Mouse (Mus musculus): ENCODE results near the gene Rhog.

Gene Rhog

GRCm38 (mm10) chr7:102222336-102222735 lies 33.5 kb downstream of the Rhog start:
- DNase-seq (ENCODE audit: low read depth, low spot score) = no peak

- no peak for DNase-seq (ENCODE audit: low read depth, low spot score)
Measured at GRCm38 (mm10) chr7:102221899-102222298, 34.0 kb downstream of the Rhog start.

- DNase-seq (ENCODE audit: low read depth, low spot score) = no peak
Measured at GRCm38 (mm10) chr7:102211071-102211470, 44.8 kb downstream of the Rhog start.

GRCm38 (mm10) chr7:102209756-102210721 lies 45.8 kb downstream of the Rhog start, which contains the start of the genes Nup98 and Pgap2:
TSS of gene Nup98 (minus strand) at chr7:102210176.
TSS of gene Pgap2 (plus strand) at chr7:102210208.
- DNase-seq (ENCODE audit: low read depth, low spot score) = peak; percentile 97

- DNase-seq (ENCODE audit: low read depth, low spot score) = no peak
Measured at GRCm38 (mm10) chr7:102208806-102209363, 47.0 kb downstream of the Rhog start.

GRCm38 (mm10) chr7:102205646-102206045 lies 50.2 kb downstream of the Rhog start:
- no peak for DNase-seq (ENCODE audit: low read depth, low spot score)

GRCm38 (mm10) chr7:102204296-102204857 lies 51.5 kb downstream of the Rhog start:
- no peak for DNase-seq (ENCODE audit: low read depth, low spot score)

GRCm38 (mm10) chr7:102200996-102201785 lies 54.7 kb downstream of the Rhog start:
- no peak for DNase-seq (ENCODE audit: low read depth, low spot score)

- no peak for DNase-seq (ENCODE audit: low read depth, low spot score)
Measured at GRCm38 (mm10) chr7:102200576-102200975, 55.3 kb downstream of the Rhog start.

GRCm38 (mm10) chr7:102192356-102192755 lies 63.5 kb downstream of the Rhog start:
- DNase-seq (ENCODE audit: low read depth, low spot score) = no peak

Measured in skeletal muscle tissue, adult 2 months (tissue).